Comparison of ENCODE assay signal across 17 mouse cellular contexts in the genomic region with DNA sequence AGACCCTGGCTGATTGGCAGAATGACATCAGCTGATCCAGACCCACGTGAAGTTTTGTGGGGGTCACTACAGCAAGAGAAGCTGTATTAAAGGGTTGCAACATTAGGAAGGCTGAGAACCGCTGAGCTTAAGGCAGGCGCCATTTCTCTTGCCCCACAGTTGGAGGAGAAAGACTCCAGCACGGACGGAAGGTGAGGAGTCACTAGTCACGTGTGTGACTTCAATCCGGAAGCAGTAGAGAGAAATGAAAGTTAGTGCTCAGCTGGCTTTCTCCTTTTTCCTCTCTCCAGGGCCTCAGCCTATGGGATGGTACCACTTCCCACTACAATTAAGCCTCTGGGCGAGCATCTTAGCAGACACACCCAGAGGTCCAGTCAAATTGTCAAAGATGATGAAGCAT. TPM values are rescaled to one million over a fixed set of nuclear protein-coding genes. Genes with fewer than 3 reads are reported as not detected.
"Had no signal": no experiment of that assay in that cellular context is flagged by ENCODE, and none has a peak within 500 bp of the region (broad histone marks: within the 10 kb centered on the region; RNA-seq: fewer than 3 reads in every experiment).

No protein-coding gene starts in this region.

- H3K36me3 ChIP-seq: limb, embryonic 12.5 days; limb, embryonic 15.5 days; midbrain, embryonic 13.5 days; neural tube, embryonic 13.5 days had no signal

- H3K27me3 ChIP-seq: limb, embryonic 12.5 days; midbrain, embryonic 13.5 days; neural tube, embryonic 13.5 days had no signal

- H3K4me1 ChIP-seq: limb, embryonic 12.5 days; limb, embryonic 15.5 days; midbrain, embryonic 13.5 days; neural tube, embryonic 13.5 days had no signal

- H3K27ac ChIP-seq: limb, embryonic 12.5 days; limb, embryonic 15.5 days; liver, embryonic 14.5 days; midbrain, embryonic 13.5 days; neural tube, embryonic 13.5 days; stomach, postnatal 0 days had no signal

- H3K9me3 ChIP-seq: limb, embryonic 12.5 days; limb, embryonic 15.5 days; midbrain, embryonic 13.5 days; neural tube, embryonic 13.5 days had no signal

- H3K4me2 ChIP-seq: limb, embryonic 12.5 days; limb, embryonic 15.5 days; liver, embryonic 11.5 days; lung, embryonic 14.5 days; midbrain, embryonic 13.5 days; neural tube, embryonic 13.5 days had no signal

- DNase-seq: left cerebral cortex, postnatal 4 days; liver, postnatal 0 days; lung, embryonic 14.5 days; retina, postnatal 1 day; thymus, adult 18-20 months; thymus, postnatal 36 days had no signal

- ATAC-seq: liver, postnatal 0 days; lung, postnatal 0 days; midbrain, embryonic 13.5 days; midbrain, embryonic 16.5 days had no signal

- H3K4me3 ChIP-seq: limb, embryonic 12.5 days; limb, embryonic 15.5 days; midbrain, embryonic 13.5 days; myocyte; neural tube, embryonic 13.5 days had no signal

- H3K9ac ChIP-seq: limb, embryonic 12.5 days; limb, embryonic 15.5 days; liver, embryonic 14.5 days; liver, postnatal 0 days; lung, embryonic 14.5 days; midbrain, embryonic 13.5 days; neural tube, embryonic 13.5 days had no signal

RNA-seq across cellular contexts. Expression of gene Vdr, which starts 32.1 kb away (rescaled TPM):
- total RNA-seq: monocyte, adult 5-6 weeks had no signal
- polyA plus RNA-seq: midbrain, embryonic 13.5 days had no signal
